Mouse (Mus musculus) CD4-positive helper T cell, adult 2 months (primary cell): ENCODE data around the gene Lrsam1.
"Not testable (repeated sequence)": the region's sequence is repeated elsewhere in the genome, so short reads cannot be mapped to it uniquely, and the experiment has no call there.

Experiments
- DNase-seq: peaks from one replicate; pipeline ENCODE4 v3.0.0-alpha.2; 2012; ENCODE audit warnings: low read depth, missing footprints, low spot score

Lrsam1 gene

GRCm38 (mm10) chr2:32961192-32961995 is at the start of gene Lrsam1, which contains the start of gene Rpl12:
Gene Lrsam1 (minus strand): TSS chr2:32961614.
Gene Rpl12 (plus strand): TSS chr2:32961559.
- peak; percentile 96 for DNase-seq

GRCm38 (mm10) chr2:33009055-33009454 is 47.6 kb upstream of the Lrsam1 start:
- not testable (repeated sequence) for DNase-seq

DNA sequence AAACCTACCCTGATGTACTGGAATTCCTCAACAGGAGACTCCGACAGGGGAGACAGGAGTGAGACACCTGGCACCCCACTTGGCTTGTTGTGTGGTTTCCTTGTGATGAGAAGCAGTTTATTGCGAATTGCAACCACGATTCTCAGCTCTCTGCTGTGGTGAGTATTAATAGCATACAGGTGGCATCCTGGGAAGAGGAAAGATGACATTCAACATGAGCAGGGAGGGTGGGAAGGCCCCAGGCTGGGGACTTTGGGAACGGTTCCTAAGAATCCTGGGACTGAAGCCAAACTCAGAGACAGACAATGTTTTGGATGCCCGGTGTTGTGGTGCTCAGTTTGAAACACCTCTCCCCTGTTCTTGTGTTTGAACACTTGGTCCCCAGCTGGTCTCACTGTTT is 43.6 kb upstream of the Lrsam1 start:
- no peak for DNase-seq

GRCm38 (mm10) chr2:33002144-33002543 is 40.7 kb upstream of the Lrsam1 start:
- DNase-seq: no peak

- no peak for DNase-seq
Measured at GRCm38 (mm10) chr2:32999752-33000151, 38.3 kb upstream of the Lrsam1 start.

DNA sequence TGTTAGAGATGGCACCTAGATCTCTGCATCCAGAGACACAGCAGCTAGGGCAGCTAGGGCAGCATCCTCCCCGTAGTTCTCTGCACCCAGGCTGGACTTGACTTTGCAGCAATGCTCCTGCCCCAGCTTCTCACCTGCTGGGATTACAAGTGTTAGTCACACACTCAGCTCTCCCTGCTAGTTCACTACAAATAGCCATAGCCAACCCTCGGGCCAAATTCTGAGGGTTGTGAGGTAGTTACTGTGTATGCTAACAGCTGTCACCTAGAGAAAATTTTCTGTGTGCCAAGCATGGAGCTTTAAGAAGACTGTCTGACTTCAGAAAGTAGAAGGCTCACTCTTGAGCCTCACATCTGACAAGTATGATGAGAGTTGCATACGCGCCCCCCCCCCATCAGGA is 36.4 kb upstream of the Lrsam1 start:
- DNase-seq: no peak

DNA sequence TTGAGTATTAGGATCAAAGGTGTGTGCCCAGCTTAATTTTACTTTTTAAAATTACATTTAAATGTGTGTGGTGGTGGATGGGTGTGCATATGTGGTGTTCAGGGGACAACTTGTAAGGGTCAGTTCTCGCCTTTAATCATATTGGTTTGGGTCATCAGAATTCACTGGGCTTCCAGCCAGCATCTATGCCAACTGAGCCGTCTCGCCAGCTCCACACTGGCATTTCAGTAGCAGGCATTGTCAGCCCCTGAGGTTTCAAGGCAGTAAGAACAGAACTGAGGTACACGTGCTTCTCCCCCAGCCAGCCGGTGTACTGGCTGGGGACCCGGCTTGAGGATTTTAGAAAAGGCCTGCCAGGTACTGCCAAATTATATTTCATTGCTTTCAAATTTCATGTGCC is 35.7 kb upstream of the Lrsam1 start:
- no peak for DNase-seq

- no peak for DNase-seq
Measured at GRCm38 (mm10) chr2:32992130-32992529, 30.7 kb upstream of the Lrsam1 start.

GRCm38 (mm10) chr2:32990167-32990832 is 28.9 kb upstream of the Lrsam1 start:
- peak; percentile 38 for DNase-seq

DNA sequence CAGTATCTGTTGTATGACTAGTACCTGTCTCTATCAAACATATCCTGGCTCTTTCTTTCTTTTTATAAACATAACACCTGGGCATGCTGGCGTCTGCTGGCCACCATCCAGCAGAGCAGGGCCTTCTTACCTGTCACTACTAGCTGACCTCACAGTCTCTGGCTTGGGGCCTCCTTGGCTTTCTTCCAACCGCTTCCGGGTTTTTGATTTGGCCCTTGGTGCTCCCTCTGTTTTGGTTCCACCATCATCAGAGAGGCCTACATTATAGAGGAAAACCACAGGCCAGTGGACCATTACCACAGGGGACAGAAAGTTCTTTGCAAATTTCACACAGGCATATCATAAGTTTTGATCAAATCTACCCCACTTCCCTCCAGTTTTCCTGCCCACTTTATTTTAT is 28.0 kb upstream of the Lrsam1 start:
- no peak for DNase-seq

GRCm38 (mm10) chr2:32985844-32986243 is 24.4 kb upstream of the Lrsam1 start:
- no peak for DNase-seq

DNA sequence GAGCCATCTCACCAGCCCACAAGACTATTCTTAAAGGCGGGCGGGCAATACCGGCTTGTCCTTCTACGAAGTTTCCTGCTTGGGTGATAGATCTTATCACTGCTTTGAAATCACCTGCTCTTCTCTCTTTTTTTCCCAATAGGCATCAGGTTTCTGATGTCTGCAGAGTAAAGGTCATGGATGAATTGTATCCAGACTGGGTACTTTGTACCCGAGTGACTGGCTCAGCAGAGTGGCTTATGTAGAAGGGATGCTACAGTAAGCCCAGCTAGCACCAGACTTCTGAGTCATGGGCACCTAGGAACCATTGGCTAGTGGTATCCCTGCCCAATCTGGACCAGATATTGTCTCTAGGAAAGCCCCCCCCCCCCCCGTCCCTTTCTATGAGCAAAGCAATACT is 22.2 kb upstream of the Lrsam1 start:
- no peak for DNase-seq

GRCm38 (mm10) chr2:32982700-32983099 is 21.3 kb upstream of the Lrsam1 start:
- no peak for DNase-seq

GRCm38 (mm10) chr2:32981725-32982271 is 20.4 kb upstream of the Lrsam1 start, which contains the start of gene Slc2a8:
Gene Slc2a8 (minus strand): TSS chr2:32982083.
- DNase-seq: peak; percentile 89

- DNase-seq: no peak
Measured at GRCm38 (mm10) chr2:32981281-32981680, 19.9 kb upstream of the Lrsam1 start.

- no peak for DNase-seq
Measured at GRCm38 (mm10) chr2:32979675-32980074, 18.3 kb upstream of the Lrsam1 start.

DNA sequence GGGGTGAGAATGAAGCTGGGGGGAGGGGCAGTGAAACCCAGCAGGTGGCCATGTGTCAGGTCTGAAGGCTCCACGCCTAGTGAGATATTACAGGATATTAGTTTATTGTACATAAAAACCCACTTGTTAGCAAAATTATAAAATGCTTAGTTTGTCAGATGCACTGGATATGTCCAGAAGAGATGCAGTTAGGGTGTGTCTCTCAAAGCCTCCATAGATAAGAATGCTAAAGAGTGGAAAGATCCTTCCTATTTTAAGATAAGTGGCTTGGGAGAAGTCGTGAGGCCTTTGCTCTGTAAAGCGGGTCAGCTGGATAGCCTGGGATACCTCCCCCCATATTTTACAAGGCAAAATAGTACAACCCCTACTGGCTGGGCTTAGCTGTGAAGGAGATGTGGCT is 17.3 kb upstream of the Lrsam1 start:
- no peak for DNase-seq

GRCm38 (mm10) chr2:32977114-32977513 is 15.7 kb upstream of the Lrsam1 start:
- DNase-seq: no peak

DNA sequence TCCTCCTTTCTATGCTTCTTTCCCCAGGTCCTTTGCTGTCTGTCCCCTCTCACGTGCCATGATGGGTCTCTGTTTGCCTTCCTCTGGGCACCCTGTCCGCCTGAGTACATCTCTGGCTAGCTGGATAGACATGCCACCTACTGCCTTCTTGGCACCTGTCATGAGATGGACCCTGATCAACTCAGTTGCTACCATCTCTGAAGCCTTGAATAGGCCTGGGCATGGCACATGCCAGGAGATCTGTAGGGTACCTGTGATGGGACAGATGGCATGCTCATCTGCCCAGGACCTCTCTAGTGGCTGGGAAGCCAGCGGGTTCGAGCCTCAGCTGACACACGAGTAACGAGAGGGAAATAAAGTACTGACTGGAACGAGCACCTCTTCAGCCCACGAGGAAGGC is 12.8 kb upstream of the Lrsam1 start:
- DNase-seq: no peak

- DNase-seq: no peak
Measured at GRCm38 (mm10) chr2:32971235-32971634, 9.8 kb upstream of the Lrsam1 start.

DNA sequence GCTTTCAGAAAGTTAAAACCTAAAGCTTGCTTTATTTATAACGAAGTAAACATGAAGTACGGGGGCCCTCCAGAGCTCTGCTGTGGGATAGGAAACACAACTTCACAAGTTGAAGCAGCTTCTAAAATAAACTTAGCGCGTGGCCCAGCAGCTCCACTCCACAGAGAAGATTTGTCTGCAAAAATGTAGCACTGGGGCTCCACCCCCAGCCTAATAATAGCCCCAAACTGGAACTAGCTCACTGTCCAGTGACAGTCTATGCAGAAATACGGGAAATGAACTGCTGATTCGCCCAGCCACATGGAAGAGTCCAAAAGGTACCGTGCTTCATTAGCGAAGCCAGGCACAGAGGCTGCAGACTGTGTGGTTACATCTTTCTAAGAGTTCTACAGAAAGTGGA is 7.9 kb upstream of the Lrsam1 start:
- DNase-seq: no peak

GRCm38 (mm10) chr2:32968024-32968614 is 6.7 kb upstream of the Lrsam1 start:
- DNase-seq: no peak
